Mouse (Mus musculus) megakaryocyte, embryonic 14.5 days (primary cell): ENCODE measurements around the gene Usp29. TPM values are rescaled to one million over a fixed set of nuclear protein-coding genes. Genes with fewer than 3 reads are reported as not detected.

Source experiments
- H3K27me3 ChIP-seq: replicated peaks from 2 replicates; pipeline ENCODE3; 2012; ENCODE audit warnings: inconsistent platforms
- H3K36me3 ChIP-seq: replicated peaks from 2 replicates; pipeline ENCODE3; 2012; ENCODE audit warnings: low read length, inconsistent platforms, mixed read lengths
- H3K4me1 ChIP-seq: 2 replicates; pipeline ENCODE4 v1.6.1; 2012; ENCODE audit warnings: inconsistent platforms
- H3K4me3 ChIP-seq: replicated peaks from 2 replicates; pipeline ENCODE3; 2012; ENCODE audit warnings: moderate library complexity, mild to moderate bottlenecking, inconsistent platforms
- H3K9me3 ChIP-seq: 2 replicates; pipeline ENCODE4 v1.6.1; 2012; ENCODE audit warnings: inconsistent platforms
- FLI1 ChIP-seq: IDR thresholded peaks from 2 replicates; pipeline ENCODE4 v1.6.1; 2012; ENCODE audit warnings: low read length, inconsistent platforms, mixed read lengths
- GATA1 ChIP-seq: IDR thresholded peaks from 3 replicates; pipeline ENCODE4 v1.6.1; 2012; ENCODE audit warnings: mixed read lengths, low read length, inconsistent platforms, borderline replicate concordance
- polyA plus RNA-seq: library from polyadenylated mRNA; stranded (reverse); fragments of >175 nt; gene quantifications from 2 replicates; pipeline ENCODE4 v1.2.3, GENCODE M21; 2012; ENCODE audit warnings: low replicate concordance; ENCODE audit not compliant: insufficient read depth

Gene Usp29
- polyA plus RNA-seq, 1 experiment, result 0.46 TPM

DNA sequence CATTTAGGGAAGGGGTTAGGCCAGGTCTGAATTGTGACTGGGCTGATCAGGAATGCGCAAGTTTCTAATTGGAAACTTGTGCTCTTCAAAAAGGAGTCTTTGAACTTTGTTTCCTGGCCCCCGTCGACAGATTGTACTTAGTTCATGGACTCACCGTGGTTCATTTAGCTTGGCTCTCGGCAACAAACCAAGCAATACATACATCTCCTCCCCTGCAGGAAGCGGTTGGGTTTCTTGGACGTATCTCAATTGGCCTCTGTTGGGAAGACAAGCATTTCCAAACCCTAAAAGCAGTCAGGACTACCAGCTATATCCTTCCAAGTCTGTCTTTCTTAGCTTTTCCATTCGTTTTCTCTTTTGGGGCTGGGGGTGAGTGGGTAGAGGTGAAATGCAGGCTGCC is 84.6 kb downstream of the Usp29 start:
- Histone ChIP-seq H3K4me1 (no peaks in the 10 kb centered on the region), H3K4me3 (no peak overlapping the region), H3K9me3 (peaks cover 26% of the 10 kb centered on the region), H3K27me3 (no peaks in the 10 kb centered on the region), H3K36me3 (no peaks in the 10 kb centered on the region)
- TF ChIP-seq FLI1 (no peak), GATA1 (no peak)

DNA sequence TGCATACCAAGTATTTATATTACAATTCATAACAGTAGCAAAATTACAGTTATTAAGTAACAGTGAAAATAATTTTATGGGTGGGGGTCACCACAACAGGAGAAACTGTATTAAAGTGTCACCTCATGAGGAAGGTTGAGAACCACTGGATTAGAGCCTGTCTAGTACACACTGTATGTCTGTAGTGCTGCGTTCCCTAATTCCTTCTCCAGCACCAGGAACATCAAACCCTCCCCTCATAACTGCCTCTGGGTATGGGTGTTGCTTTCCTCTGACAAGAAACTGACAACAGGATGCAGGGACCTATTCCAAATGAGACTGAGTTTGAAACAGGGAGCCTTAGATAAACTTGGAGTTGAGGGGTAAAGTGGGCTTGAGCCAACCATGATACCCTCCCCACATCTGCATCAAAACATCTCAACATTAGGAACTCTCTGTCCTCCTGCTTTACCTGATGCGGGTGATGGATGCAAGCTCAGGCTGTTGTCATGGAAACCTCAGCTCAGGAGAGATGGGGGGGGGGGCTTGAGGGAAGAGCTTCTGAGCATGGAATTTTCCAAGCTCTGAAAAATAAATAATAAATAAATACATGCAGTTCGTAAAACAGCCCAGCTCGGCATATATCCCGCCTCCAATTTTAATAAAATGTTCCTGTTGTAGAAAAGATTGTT is 86.5 kb downstream of the Usp29 start:
- Histone ChIP-seq H3K27me3 (no peaks in the 10 kb centered on the region), H3K36me3 (no peaks in the 10 kb centered on the region), H3K4me1 (no peaks in the 10 kb centered on the region), H3K9me3 (peaks cover 26% of the 10 kb centered on the region), H3K4me3 (no peak overlapping the region)
- TF ChIP-seq FLI1 (no peak), GATA1 (no peak)

- H3K4me3 ChIP-seq, result no peak overlapping the region
- TF ChIP-seq FLI1 (no peak), GATA1 (no peak)
- H3K9me3 ChIP-seq, result peaks cover 17% of the 10 kb centered on the region; the same call in 1 of the 2 replicates
- no peaks in the 10 kb centered on the region for H3K4me1 ChIP-seq
- H3K27me3 ChIP-seq, result no peaks in the 10 kb centered on the region
- no peaks in the 10 kb centered on the region for H3K36me3 ChIP-seq
Observed at GRCm38 (mm10) chr7:6820296-6820695, 89.9 kb downstream of the Usp29 start.

DNA sequence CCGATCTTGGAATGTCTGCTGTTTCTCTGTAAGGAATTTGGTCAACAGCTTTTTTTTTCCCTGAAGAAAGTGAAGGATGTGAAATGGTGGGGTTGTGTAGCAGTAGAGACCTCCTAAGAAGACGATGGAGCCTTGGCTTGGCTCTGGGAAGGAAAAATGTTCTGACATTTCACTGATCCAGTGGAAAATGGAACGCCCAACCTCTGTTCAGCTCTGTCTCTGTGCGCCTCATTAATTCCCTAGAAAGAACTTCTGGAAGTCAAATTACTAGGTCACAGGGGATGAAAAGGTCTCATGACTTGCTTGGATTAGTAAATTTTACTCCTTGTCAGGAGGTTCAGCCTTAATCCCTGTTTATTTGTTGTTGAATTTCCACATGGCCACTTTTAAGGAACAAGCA is 92.3 kb downstream of the Usp29 start:
- TF ChIP-seq GATA1, result no peak
- no peak for TF ChIP-seq FLI1
- H3K27me3 ChIP-seq, result no peaks in the 10 kb centered on the region
- H3K4me3 ChIP-seq, result no peak overlapping the region
- no peaks in the 10 kb centered on the region for H3K4me1 ChIP-seq
- peaks cover 28% of the 10 kb centered on the region for H3K9me3 ChIP-seq
- H3K36me3 ChIP-seq, result no peaks in the 10 kb centered on the region

DNA sequence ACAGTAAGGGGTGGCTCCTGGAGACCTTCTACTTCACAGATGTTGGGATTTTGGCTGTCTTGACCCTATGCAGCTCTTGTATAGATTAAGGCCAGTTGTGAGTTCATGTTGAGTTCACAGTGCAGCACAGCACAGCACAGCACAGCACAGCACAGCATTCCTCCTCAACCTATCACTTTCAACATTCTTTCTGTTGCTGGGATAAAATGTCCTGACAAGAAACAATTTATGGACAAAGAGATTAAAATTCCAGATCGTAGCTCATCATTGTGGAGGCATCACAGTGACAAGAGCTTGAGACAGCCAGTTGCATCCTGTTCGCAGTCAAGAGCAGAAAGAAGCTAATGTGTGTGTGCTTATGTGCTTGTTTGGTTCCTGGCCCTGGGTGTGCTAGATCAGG is 93.3 kb downstream of the Usp29 start:
- Histone ChIP-seq H3K9me3 (peaks cover 29% of the 10 kb centered on the region), H3K4me1 (no peaks in the 10 kb centered on the region), H3K4me3 (no peak overlapping the region), H3K36me3 (no peaks in the 10 kb centered on the region), H3K27me3 (no peaks in the 10 kb centered on the region)
- no peak for TF ChIP-seq GATA1
- TF ChIP-seq FLI1, result no peak

DNA sequence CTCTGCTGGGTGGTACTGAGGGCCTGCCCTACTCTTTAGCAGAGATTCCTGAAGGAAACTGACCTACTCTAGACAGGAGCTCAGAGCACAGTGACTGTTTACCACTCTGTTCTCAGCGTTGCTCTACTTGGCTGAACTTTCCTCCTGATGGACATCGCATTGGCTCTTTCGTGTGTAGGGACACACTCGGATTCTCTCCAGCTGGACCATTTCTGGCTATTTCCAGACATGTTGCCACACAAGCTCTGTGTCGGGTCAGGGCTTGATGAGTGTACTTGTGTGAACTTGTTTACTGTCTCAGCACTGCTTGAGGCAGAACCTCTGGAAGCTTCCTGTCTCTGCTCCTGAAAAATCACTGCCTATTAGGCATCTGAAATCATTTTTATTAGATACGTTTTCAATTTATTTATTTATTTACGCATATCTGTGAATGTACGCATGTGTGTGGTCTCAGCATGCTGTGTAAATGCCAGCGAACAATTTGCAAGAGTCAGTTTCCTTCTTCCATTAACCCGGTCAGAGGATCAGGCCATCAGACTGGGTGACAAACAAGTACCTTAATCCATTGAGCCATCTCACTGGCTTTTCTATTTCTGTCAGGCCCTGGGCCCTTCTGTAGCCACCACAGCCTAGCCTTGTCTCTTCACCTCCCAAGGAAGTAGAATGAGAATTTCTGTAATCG is 95.7 kb downstream of the Usp29 start:
- Histone ChIP-seq H3K9me3 (peaks cover 37% of the 10 kb centered on the region), H3K36me3 (no peaks in the 10 kb centered on the region), H3K4me1 (no peaks in the 10 kb centered on the region), H3K27me3 (no peaks in the 10 kb centered on the region), H3K4me3 (no peak overlapping the region)
- TF ChIP-seq GATA1 (no peak), FLI1 (no peak)

DNA sequence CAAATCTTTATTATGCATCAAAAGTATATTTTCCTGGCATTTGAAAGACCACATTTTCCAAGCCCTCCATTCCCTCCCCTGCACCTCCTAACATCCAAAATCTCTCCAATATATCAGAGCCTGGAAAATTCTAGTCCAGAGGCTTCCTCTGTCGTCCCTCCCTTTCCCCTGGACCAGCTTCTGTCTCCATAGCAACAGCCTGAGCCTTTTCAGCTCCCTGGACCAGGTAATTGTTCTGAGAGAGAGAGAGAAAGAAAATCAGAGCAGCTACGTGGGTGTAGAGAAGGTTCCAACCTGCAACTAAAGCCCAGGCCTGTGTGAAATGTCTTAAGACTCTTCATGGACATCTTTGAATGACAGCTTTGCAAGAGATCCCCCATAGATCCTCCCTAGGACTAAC is 98.8 kb downstream of the Usp29 start:
- Histone ChIP-seq H3K9me3 (peaks cover 33% of the 10 kb centered on the region), H3K4me1 (no peaks in the 10 kb centered on the region), H3K27me3 (no peaks in the 10 kb centered on the region), H3K36me3 (no peaks in the 10 kb centered on the region), H3K4me3 (no peak overlapping the region)
- TF ChIP-seq GATA1 (no peak), FLI1 (no peak)

GRCm38 (mm10) chr7:6834950-6835349 is 104.6 kb downstream of the Usp29 start:
- TF ChIP-seq GATA1 (no peak), FLI1 (no peak)
- peaks cover 13% of the 10 kb centered on the region for H3K9me3 ChIP-seq

DNA sequence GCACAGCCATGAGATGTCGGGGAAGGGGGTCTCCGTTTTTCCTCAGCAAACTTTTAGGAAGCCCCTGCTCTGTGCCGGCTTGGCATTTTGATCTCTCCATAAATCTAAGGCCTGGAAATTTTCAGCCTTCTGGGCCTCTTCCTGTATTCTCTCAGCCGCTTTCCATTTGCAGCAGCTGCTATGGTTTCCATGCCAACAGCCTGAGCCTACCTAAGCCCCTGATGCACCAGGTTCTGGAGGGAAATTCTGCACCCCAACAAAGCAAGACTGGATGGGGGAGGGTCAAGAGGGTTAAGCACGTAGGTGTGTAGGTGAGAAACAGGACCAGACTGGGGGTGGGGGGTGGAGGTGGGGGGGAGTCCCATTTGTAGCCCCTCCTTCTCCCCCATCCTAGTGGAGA is 105.0 kb downstream of the Usp29 start:
- TF ChIP-seq GATA1 (no peak), FLI1 (no peak)
- Histone ChIP-seq H3K27me3 (no peaks in the 10 kb centered on the region), H3K4me1 (no peaks in the 10 kb centered on the region), H3K36me3 (no peaks in the 10 kb centered on the region), H3K4me3 (no peak overlapping the region), H3K9me3 (peaks cover 15% of the 10 kb centered on the region)

More at GRCm38 (mm10) chr7:6834950-6835349, 104.6 kb downstream of the Usp29 start:
- no peaks in the 10 kb centered on the region for H3K36me3 ChIP-seq
- H3K4me3 ChIP-seq, result no peak overlapping the region
- H3K27me3 ChIP-seq, result no peaks in the 10 kb centered on the region
- no peaks in the 10 kb centered on the region for H3K4me1 ChIP-seq

DNA sequence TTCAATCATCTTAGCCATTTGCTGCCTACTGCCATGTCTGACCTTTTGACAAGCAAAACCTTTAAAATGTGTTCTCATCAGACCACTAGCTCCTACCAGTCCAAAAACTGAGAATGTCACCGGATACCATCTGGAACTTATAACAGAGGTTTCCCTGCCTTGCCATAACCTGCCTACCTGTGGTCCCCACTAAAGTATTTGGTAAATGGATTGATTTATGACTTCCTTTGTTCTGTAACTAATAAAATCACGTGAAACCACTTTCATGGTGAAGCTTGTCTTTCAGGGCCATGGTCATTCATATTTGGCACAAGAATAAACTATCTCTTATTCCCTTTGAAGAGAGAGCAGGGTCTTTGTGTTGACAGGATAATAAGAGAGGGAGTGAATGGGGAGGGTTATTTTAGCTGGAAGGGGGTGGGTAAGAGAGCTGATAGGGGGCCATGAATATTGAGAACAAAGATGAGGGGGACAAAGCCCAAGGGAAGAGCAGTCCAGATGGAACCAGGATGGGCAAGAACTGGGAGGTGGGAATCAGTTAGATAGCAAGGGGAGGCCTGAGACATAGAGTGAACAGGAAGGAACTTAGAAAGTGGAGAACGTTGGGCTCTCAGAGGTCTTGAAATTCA is 107.0 kb downstream of the Usp29 start:
- TF ChIP-seq FLI1 (no peak), GATA1 (no peak)
- H3K4me1 ChIP-seq, result no peaks in the 10 kb centered on the region
- H3K4me3 ChIP-seq, result no peak overlapping the region
- no peaks in the 10 kb centered on the region for H3K36me3 ChIP-seq
- peaks cover 16% of the 10 kb centered on the region for H3K9me3 ChIP-seq
- no peaks in the 10 kb centered on the region for H3K27me3 ChIP-seq
